Mouse (Mus musculus) MEL (cell line): ENCODE data around the gene Tnfrsf13c. TPM values are rescaled to one million over a fixed set of nuclear protein-coding genes. Genes with fewer than 3 reads are reported as not detected.

ENCODE experiments used
- DNase-seq: peaks from one replicate; pipeline ENCODE4 v3.0.0; 2011; ENCODE audit warnings: low read depth, low spot score
- H3K27ac ChIP-seq: 2 replicates; pipeline ENCODE4 v1.5.1; 2012; ENCODE audit warnings: low read depth, mild to moderate bottlenecking, control low read depth, low read length, moderate library complexity; ENCODE audit not compliant: control insufficient read depth
- H3K27me3 ChIP-seq, 2 experiments: fragments of 150-350 bp in 1 of 2; sonication (generic) in 1 of 2; 2 replicates each; pipeline ENCODE4 v1.6.1; 2012; ENCODE audit warnings: low read length in 2 of 2, mild to moderate bottlenecking in 2 of 2, improper control_type of control experiment in 1 of 2, moderate library complexity in 1 of 2; ENCODE audit not compliant: insufficient read depth in 2 of 2, control insufficient read depth in 1 of 2
- H3K36me3 ChIP-seq, 2 experiments: 2 replicates each; pipeline ENCODE4 v1.6.1; 2012 to 2014; ENCODE audit warnings: low read length in 2 of 2, improper control_type of control experiment in 1 of 2, inconsistent platforms in 1 of 2, mild to moderate bottlenecking in 1 of 2; ENCODE audit not compliant: insufficient read depth in 2 of 2, control insufficient read depth in 1 of 2
- H3K4me1 ChIP-seq, 2 experiments: fragments of 150-350 bp in 1 of 2; sonication (generic) in 1 of 2; 2 replicates each; pipeline ENCODE4 v1.6.1; 2012; ENCODE audit warnings: low read length in 2 of 2, improper control_type of control experiment in 1 of 2, mild to moderate bottlenecking in 1 of 2; ENCODE audit not compliant: insufficient read depth in 2 of 2, control insufficient read depth in 1 of 2
- H3K4me3 ChIP-seq, 2 experiments: fragments of 150-350 bp in 1 of 2; sonication (generic) in 1 of 2; 2 replicates each; pipeline ENCODE4 v1.5.1; 2012; ENCODE audit warnings: low read depth in 2 of 2, low read length in 2 of 2, mild to moderate bottlenecking in 2 of 2, moderate library complexity in 2 of 2, control low read depth in 1 of 2, improper control_type of control experiment in 1 of 2; ENCODE audit not compliant: control insufficient read depth in 1 of 2, insufficient read depth in 1 of 2
- H3K79me2 ChIP-seq: 2 replicates; pipeline ENCODE4 v1.6.1; 2012; ENCODE audit warnings: mild to moderate bottlenecking, low read length, moderate library complexity; ENCODE audit not compliant: control insufficient read depth, poor library complexity, insufficient read depth
- H3K9ac ChIP-seq: 2 replicates; pipeline ENCODE4 v1.6.1; 2012; ENCODE audit warnings: low read depth, mild to moderate bottlenecking, control low read depth, low read length, moderate library complexity; ENCODE audit not compliant: control insufficient read depth, poor library complexity, severe bottlenecking
- H3K9me3 ChIP-seq: fragments of 150-350 bp; sonication (generic); replicated peaks from 2 replicates; pipeline ENCODE4 v1.6.1; 2012; ENCODE audit warnings: mild to moderate bottlenecking, low read length, improper control_type of control experiment, moderate library complexity; ENCODE audit not compliant: insufficient read depth
- BHLHE40 ChIP-seq: IDR thresholded peaks from 2 replicates; pipeline ENCODE4 v1.6.1; 2012; ENCODE audit warnings: low read depth, mild to moderate bottlenecking, inconsistent platforms, low read length, improper control_type of control experiment, borderline replicate concordance
- CTCF ChIP-seq, 3 experiments: IDR thresholded peaks in 2 of 3; conservative IDR thresholded peaks in 1 of 3; 2 replicates each; pipeline ENCODE4 v1.5.1; 2011 to 2012; ENCODE audit warnings: low read length in 3 of 3, low read depth in 2 of 3, mild to moderate bottlenecking in 2 of 3, improper control_type of control experiment in 1 of 3, inconsistent platforms in 1 of 3, mixed read lengths in 1 of 3, moderate library complexity in 1 of 3; ENCODE audit not compliant: control insufficient read depth in 1 of 3, insufficient read depth in 1 of 3, poor library complexity in 1 of 3, severe bottlenecking in 1 of 3
- E2F4 ChIP-seq: IDR thresholded peaks from 2 replicates; pipeline ENCODE4 v1.6.1; 2011; ENCODE audit warnings: low read depth, low read length, improper control_type of control experiment, borderline replicate concordance
- MXI1 ChIP-seq: IDR thresholded peaks from 2 replicates; pipeline ENCODE4 v1.6.1; 2011; ENCODE audit warnings: mild to moderate bottlenecking, low read depth, low read length, improper control_type of control experiment
- NELFE ChIP-seq: IDR thresholded peaks from 2 replicates; pipeline ENCODE4 v1.6.1; 2011; ENCODE audit warnings: low read depth, low read length, improper control_type of control experiment
- POLR2AphosphoS2 ChIP-seq: IDR thresholded peaks from 2 replicates; pipeline ENCODE4 v1.6.1; 2011; ENCODE audit warnings: low read length, improper control_type of control experiment
- RAD21 ChIP-seq: IDR thresholded peaks from 2 replicates; pipeline ENCODE4 v1.6.1; 2011; ENCODE audit warnings: mild to moderate bottlenecking, low read depth, low read length, improper control_type of control experiment
- SIN3A ChIP-seq: IDR thresholded peaks from 2 replicates; pipeline ENCODE4 v1.6.1; 2012; ENCODE audit warnings: low read length, improper control_type of control experiment, inconsistent platforms
- SMC3 ChIP-seq: IDR thresholded peaks from 2 replicates; pipeline ENCODE4 v1.6.1; 2011; ENCODE audit warnings: low read depth, low read length, improper control_type of control experiment
- UBTF ChIP-seq: IDR thresholded peaks from 2 replicates; pipeline ENCODE4 v1.6.1; 2012; ENCODE audit warnings: low read depth, mild to moderate bottlenecking, inconsistent platforms, low read length, improper control_type of control experiment, moderate library complexity, borderline replicate concordance; ENCODE audit not compliant: insufficient read depth
- USF1 ChIP-seq: IDR thresholded peaks from 2 replicates; pipeline ENCODE4 v1.6.1; 2014; ENCODE audit warnings: low read depth, mild to moderate bottlenecking, inconsistent platforms, low read length, improper control_type of control experiment, moderate library complexity
- ZC3H11A ChIP-seq: IDR thresholded peaks from 2 replicates; pipeline ENCODE4 v1.6.1; 2012; ENCODE audit warnings: low read depth, mild to moderate bottlenecking, inconsistent platforms, low read length, improper control_type of control experiment
- polyA plus RNA-seq, 2 experiments: library from polyadenylated mRNA; stranded (reverse) in 1 of 2; unstranded in 1 of 2; fragments of >175 nt in 1 of 2; fragments of >200 nt in 1 of 2; gene quantifications; 2 replicates each; pipeline versions ENCODE4 v1.2.1 to v1.2.4; 2012; ENCODE audit warnings: low replicate concordance in 2 of 2, low read depth in 1 of 2; ENCODE audit not compliant: insufficient read length in 2 of 2, insufficient read depth in 1 of 2, missing spikeins in 1 of 2
- total RNA-seq: library from RNA; depleted of rRNA; stranded (reverse); fragments of 300-350 nt; gene quantifications from 2 replicates; pipeline ENCODE4 v1.2.3, GENCODE M21; 2012

Gene Tnfrsf13c
- total and polyA plus RNA-seq, 3 experiments, result 0.63 to 1.5 TPM; not detected in 1

- no peaks in the 10 kb centered on the region for H3K4me1 ChIP-seq
These were observed 27.9 kb upstream of the Tnfrsf13c start, which contains the start of gene 1500009C09Rik for GRCm38 (mm10) chr15:82252097-82252496. 1500009C09Rik (plus strand) TSS chr15:82252397.

GRCm38 (mm10) chr15:82251579-82251978, 27.4 kb upstream of the Tnfrsf13c start:
- peak; percentile 52 for DNase-seq
- Histone ChIP-seq H3K27me3 (peaks cover 3% of the 10 kb centered on the region in 2 experiments; a peak in 3 of 4 replicates), H3K79me2 (no peaks in the 10 kb centered on the region), H3K4me3 (no peak overlapping the region), H3K9ac (no peak overlapping the region), H3K27ac (no peak overlapping the region), H3K36me3 (no peaks in the 10 kb centered on the region), H3K4me1 (no peaks in the 10 kb centered on the region), H3K9me3 (no peaks in the 10 kb centered on the region)
- TF ChIP-seq ZC3H11A, result 0 out of 2 replicates have a peak, but pooled peaks have one; percentile 24
- no peak for TF ChIP-seq BHLHE40
- TF ChIP-seq E2F4, result no peak
- TF ChIP-seq UBTF, result no peak
- TF ChIP-seq SMC3, result peak; percentile 24; the same call in 1 of the 2 replicates
- peak; percentile 34 to 66 (median 64) for TF ChIP-seq CTCF (IDR thresholded peaks at IDR 0.05 in 2 of 3, conservative IDR thresholded peaks at IDR 0.05 in 1 of 3; ENCODE audit: control insufficient read depth in 1 of 3, insufficient read depth in 1 of 3, low read depth in 2 of 3, low read length in 3 of 3, poor library complexity in 1 of 3, severe bottlenecking in 1 of 3)
- TF ChIP-seq RAD21, result peak; percentile 62

More at GRCm38 (mm10) chr15:82252097-82252496, 27.9 kb upstream of the Tnfrsf13c start, which contains the start of gene 1500009C09Rik:
- DNase-seq, result no peak
- H3K79me2 ChIP-seq, result no peaks in the 10 kb centered on the region
- H3K4me3 ChIP-seq, result no peak within 1 kb of the TSS
- H3K27me3 ChIP-seq, result peaks cover 3% of the 10 kb centered on the region in 2 experiments; a peak in 3 of 4 replicates
- TF ChIP-seq USF1, result no peak
- TF ChIP-seq POLR2AphosphoS2, result no peak
- TF ChIP-seq MXI1, result no peak
- TF ChIP-seq, all 39 proteins: peak for 0
- Histone ChIP-seq H3K36me3 (no peaks in the 10 kb centered on the region), H3K27ac (no peak within 1 kb of the TSS), H3K9ac (no peak within 1 kb of the TSS), H3K9me3 (no peaks in the 10 kb centered on the region)

GRCm38 (mm10) chr15:82247131-82247776, 23.1 kb upstream of the Tnfrsf13c start:
- TF ChIP-seq NELFE (no peak), SIN3A (no peak), RAD21 (no peak)
- Histone ChIP-seq H3K4me3 (no peak overlapping the region), H3K27ac (no peak overlapping the region), H3K4me1 (peaks cover 0 to 6% of the 10 kb centered on the region in 2 experiments; a peak in 2 of 4 replicates), H3K79me2 (peaks cover 1% of the 10 kb centered on the region; the same call in 1 of the 2 replicates), H3K9ac (no peak overlapping the region), H3K36me3 (peaks cover 0 to 4% of the 10 kb centered on the region in 2 experiments; a peak in 2 of 4 replicates), H3K9me3 (no peaks in the 10 kb centered on the region), H3K27me3 (peaks cover 2 to 3% of the 10 kb centered on the region in 2 experiments; a peak in 3 of 4 replicates)
- no peak for DNase-seq
